Mouse (Mus musculus) limb, embryonic 12.5 days (tissue): Measurements from ENCODE around the gene Mepe. TPM values are rescaled to one million over a fixed set of nuclear protein-coding genes. Genes with fewer than 3 reads are reported as not detected.

ENCODE experiments used
- ATAC-seq: fragments of 200-750 bp; cut with Nextera tagmentation; 2 replicates; pipeline ENCODE4 v1.8.0; 2017; ENCODE audit warnings: low read depth, moderate TSS enrichment; ENCODE audit not compliant: insufficient number of reproducible peaks, insufficient read depth, low FRiP score, low TSS enrichment
- H3K27ac ChIP-seq: fragments of 300-500 bp; sonication (generic); 2 replicates; pipeline ENCODE4 v1.5.1; 2016; ENCODE audit warnings: mild to moderate bottlenecking, moderate library complexity
- H3K27me3 ChIP-seq: fragments of 300-500 bp; sonication (generic); 2 replicates; pipeline ENCODE4 v1.6.1; 2016; ENCODE audit warnings: mild to moderate bottlenecking, moderate library complexity
- H3K36me3 ChIP-seq: fragments of 300-500 bp; sonication (generic); 2 replicates; pipeline ENCODE4 v1.6.1; 2016; ENCODE audit warnings: mild to moderate bottlenecking, moderate library complexity
- H3K4me1 ChIP-seq: fragments of 300-500 bp; sonication (generic); replicated peaks from 2 replicates; pipeline ENCODE4 v1.6.1; 2016
- H3K4me2 ChIP-seq: fragments of 300-500 bp; sonication (generic); 2 replicates; pipeline ENCODE4 v1.6.1; 2016; ENCODE audit warnings: mild to moderate bottlenecking, moderate library complexity
- H3K4me3 ChIP-seq: fragments of 300-500 bp; sonication (generic); replicated peaks from 2 replicates; pipeline ENCODE4 v1.5.1; 2016; ENCODE audit warnings: mild to moderate bottlenecking
- H3K9ac ChIP-seq: fragments of 300-500 bp; sonication (generic); replicated peaks from 2 replicates; pipeline ENCODE4 v1.6.1; 2016; ENCODE audit warnings: mild to moderate bottlenecking, moderate library complexity
- H3K9me3 ChIP-seq: fragments of 300-500 bp; sonication (generic); 2 replicates; pipeline ENCODE4 v1.6.1; 2016; ENCODE audit warnings: mild to moderate bottlenecking, moderate library complexity
- WGBS: fragments of 180-500 bp; shearing (Covaris S2); methylation state at CpG from one replicate; pipeline ENCODE4 v1.1.7; 2016; 5-methylcytosine and 5-hydroxymethylcytosine counted together
- polyA plus RNA-seq: library from polyadenylated mRNA; unstranded; fragments of >200 nt; fragmentation: Nextera tagmentation; extraction: Ambion mirVana; gene quantifications from 2 replicates; pipeline ENCODE4 v1.2.1, GENCODE M21; 2016

Gene Mepe
- polyA plus RNA-seq, 1 experiment from 2014 or later, result not detected

DNA sequence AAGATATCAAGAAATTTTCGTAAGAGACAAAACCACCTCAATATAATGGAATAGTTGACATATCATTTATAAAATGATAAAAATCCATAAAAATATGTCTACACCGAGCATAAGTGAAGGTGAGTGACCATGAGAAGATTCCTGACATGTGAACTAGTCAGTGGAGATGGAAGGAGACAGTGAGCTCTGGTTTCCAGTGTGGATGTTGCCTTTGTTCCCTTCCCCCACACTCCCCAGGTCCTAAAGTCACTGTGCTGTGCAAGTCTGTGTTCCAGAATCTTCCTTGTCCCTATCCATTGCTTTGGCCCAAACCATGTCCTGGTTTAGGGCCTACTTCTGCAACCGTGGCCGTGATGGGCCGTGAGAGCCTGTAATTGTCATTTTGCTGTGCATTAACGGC is 8.5 kb downstream of the Mepe start:
- Histone ChIP-seq H3K4me1 (no peaks in the 10 kb centered on the region), H3K27me3 (peaks cover 12% of the 10 kb centered on the region), H3K27ac (no peak overlapping the region), H3K4me2 (no peak overlapping the region), H3K9ac (no peak overlapping the region), H3K9me3 (0 out of 2 replicates have a peak, but pooled peaks cover 5% of the 10 kb centered on the region), H3K4me3 (no peak overlapping the region), H3K36me3 (no peaks in the 10 kb centered on the region)
- 73% methylated on average over 6 of the region's 6 CpGs for WGBS
- peak; percentile 52; the same call in 1 of the 2 replicates for ATAC-seq

GRCm38 (mm10) chr5:104334516-104334915 is 9.4 kb downstream of the Mepe start:
- H3K9ac ChIP-seq, result no peak overlapping the region
- H3K27me3 ChIP-seq, result peaks cover 12% of the 10 kb centered on the region
- H3K36me3 ChIP-seq, result no peaks in the 10 kb centered on the region
- ATAC-seq, result no peak
- H3K4me1 ChIP-seq, result no peaks in the 10 kb centered on the region
- H3K4me2 ChIP-seq, result no peak overlapping the region
- H3K27ac ChIP-seq, result no peak overlapping the region
- WGBS, result 87% methylated on average over 14 of the region's 14 CpGs
- H3K9me3 ChIP-seq, result 0 out of 2 replicates have a peak, but pooled peaks cover 5% of the 10 kb centered on the region
- H3K4me3 ChIP-seq, result no peak overlapping the region

DNA sequence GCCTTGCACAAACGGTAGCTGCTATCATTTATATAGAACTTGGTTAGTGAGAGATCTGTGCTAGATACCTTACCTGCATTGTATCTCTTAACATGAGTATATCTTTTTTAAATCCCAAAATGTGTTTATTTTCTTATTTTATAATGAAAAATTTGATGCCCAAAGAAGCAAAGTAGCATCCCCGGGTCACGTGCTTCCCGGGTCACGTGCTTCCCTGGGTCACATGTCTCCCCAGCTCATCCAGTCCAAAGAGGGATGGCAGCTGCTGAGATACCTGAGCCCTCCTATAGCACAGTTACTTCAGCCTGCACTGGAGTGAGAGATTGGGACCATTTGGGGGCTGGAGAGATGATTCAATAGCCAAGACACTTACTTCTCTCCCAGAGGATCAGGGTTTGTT is 10.8 kb downstream of the Mepe start:
- Histone ChIP-seq H3K4me3 (no peak overlapping the region), H3K9ac (no peak overlapping the region), H3K27ac (no peak overlapping the region), H3K4me2 (no peak overlapping the region), H3K4me1 (no peaks in the 10 kb centered on the region), H3K27me3 (peaks cover 10% of the 10 kb centered on the region), H3K36me3 (no peaks in the 10 kb centered on the region), H3K9me3 (0 out of 2 replicates have a peak, but pooled peaks cover 4% of the 10 kb centered on the region)
- no peak for ATAC-seq
- WGBS, result 87% methylated on average over 5 of the region's 5 CpGs

GRCm38 (mm10) chr5:104337491-104337890 is 12.4 kb downstream of the Mepe start:
- H3K4me1 ChIP-seq, result no peaks in the 10 kb centered on the region
- 0 out of 2 replicates have a peak, but pooled peaks cover 3% of the 10 kb centered on the region for H3K27me3 ChIP-seq
- H3K9me3 ChIP-seq, result no peaks in the 10 kb centered on the region
- no peak overlapping the region for H3K27ac ChIP-seq
- ATAC-seq, result no peak
- no peak overlapping the region for H3K4me3 ChIP-seq
- 74% methylated on average over 4 of the region's 4 CpGs for WGBS
- no peaks in the 10 kb centered on the region for H3K36me3 ChIP-seq
- H3K9ac ChIP-seq, result no peak overlapping the region
- H3K4me2 ChIP-seq, result no peak overlapping the region

GRCm38 (mm10) chr5:104339009-104339408 is 13.9 kb downstream of the Mepe start:
- WGBS, result 85% methylated on average over 5 of the region's 5 CpGs
- H3K9ac ChIP-seq, result no peak overlapping the region
- H3K4me3 ChIP-seq, result no peak overlapping the region

DNA sequence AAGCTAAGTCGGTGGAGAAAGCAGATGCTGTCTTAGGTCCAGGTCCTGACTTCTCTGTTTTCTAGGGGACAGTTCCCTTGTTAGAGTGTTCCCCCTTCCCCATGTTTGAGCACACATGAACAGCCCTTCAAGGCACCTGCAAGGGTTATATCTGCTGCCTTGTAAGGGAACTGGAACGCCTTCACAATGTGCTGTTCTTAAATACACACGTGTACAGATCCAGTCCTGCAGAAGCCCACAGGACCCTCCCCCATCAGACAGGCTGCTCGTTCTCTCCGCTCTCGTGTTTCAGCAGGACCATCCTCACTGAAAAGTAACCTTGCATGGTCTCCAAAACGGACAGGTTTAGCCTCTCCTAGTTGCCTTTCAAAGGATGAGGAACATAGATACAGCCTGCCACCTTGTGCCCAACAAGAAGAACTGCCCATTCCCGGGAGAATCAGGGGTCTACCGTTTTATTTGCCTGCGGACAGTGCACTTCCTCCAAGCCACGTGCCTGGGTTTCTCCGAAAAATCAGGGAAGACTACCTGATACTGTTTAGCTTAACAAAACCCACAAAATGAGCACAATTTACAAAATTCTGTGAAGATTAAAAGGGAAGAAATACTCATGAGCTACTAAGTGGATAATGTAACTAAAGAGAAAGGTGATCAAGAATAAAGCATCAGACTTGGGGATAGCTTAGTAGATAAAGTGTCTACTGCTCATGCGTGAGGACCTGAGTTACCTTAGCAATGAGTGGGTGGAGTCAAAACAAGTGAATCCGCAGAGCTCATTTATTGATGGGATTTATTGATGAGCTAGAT is 14.8 kb downstream of the Mepe start:
- WGBS, result 23% methylated on average over 14 of the region's 14 CpGs
- Histone ChIP-seq H3K4me3 (no peak overlapping the region), H3K36me3 (no peaks in the 10 kb centered on the region), H3K27me3 (0 out of 2 replicates have a peak, but pooled peaks cover 3% of the 10 kb centered on the region), H3K9ac (no peak overlapping the region; the same call in 1 of the 2 replicates), H3K4me1 (no peaks in the 10 kb centered on the region), H3K27ac (no peak overlapping the region), H3K9me3 (no peaks in the 10 kb centered on the region), H3K4me2 (peak overlapping the region; percentile 17; the same call in 1 of the 2 replicates)
- no peak for ATAC-seq

More at GRCm38 (mm10) chr5:104339009-104339408, 13.9 kb downstream of the Mepe start:
- H3K4me1 ChIP-seq, result no peaks in the 10 kb centered on the region
- no peak overlapping the region for H3K4me2 ChIP-seq
- H3K36me3 ChIP-seq, result no peaks in the 10 kb centered on the region
- H3K9me3 ChIP-seq, result no peaks in the 10 kb centered on the region
- 0 out of 2 replicates have a peak, but pooled peaks cover 3% of the 10 kb centered on the region for H3K27me3 ChIP-seq
- no peak for ATAC-seq
- no peak overlapping the region for H3K27ac ChIP-seq

DNA sequence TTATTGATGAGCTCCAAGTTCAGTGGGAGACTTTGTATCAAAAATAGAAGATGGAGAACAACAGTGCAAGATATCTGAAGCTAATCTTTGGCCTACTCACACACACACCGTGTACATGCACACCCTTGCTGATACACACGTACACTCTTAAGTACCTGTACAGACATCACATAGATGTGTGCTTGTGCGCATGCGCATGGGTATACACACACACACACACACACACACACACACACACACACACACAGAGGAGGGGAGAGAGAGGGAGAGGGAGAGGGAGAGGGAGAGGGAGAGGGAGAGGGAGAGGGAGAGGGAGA is 15.3 kb downstream of the Mepe start:
- H3K4me3 ChIP-seq, result no peak overlapping the region
- ATAC-seq, result no peak
- no peak overlapping the region for H3K4me2 ChIP-seq
- 93% methylated on average over 4 of the region's 4 CpGs for WGBS
- 0 out of 2 replicates have a peak, but pooled peaks cover 3% of the 10 kb centered on the region for H3K27me3 ChIP-seq
- H3K9ac ChIP-seq, result no peak overlapping the region; the same call in 1 of the 2 replicates
- no peaks in the 10 kb centered on the region for H3K9me3 ChIP-seq
- no peak overlapping the region for H3K27ac ChIP-seq
- no peaks in the 10 kb centered on the region for H3K4me1 ChIP-seq
- H3K36me3 ChIP-seq, result no peaks in the 10 kb centered on the region

- no peak for ATAC-seq
- Histone ChIP-seq H3K36me3 (no peaks in the 10 kb centered on the region), H3K27me3 (no peaks in the 10 kb centered on the region), H3K27ac (no peak overlapping the region), H3K9ac (no peak overlapping the region), H3K4me1 (no peaks in the 10 kb centered on the region), H3K9me3 (no peaks in the 10 kb centered on the region), H3K4me3 (no peak overlapping the region), H3K4me2 (no peak overlapping the region)
- 52% methylated on average over 6 of the region's 6 CpGs for WGBS
Observed at GRCm38 (mm10) chr5:104342881-104343280, 17.8 kb downstream of the Mepe start.

DNA sequence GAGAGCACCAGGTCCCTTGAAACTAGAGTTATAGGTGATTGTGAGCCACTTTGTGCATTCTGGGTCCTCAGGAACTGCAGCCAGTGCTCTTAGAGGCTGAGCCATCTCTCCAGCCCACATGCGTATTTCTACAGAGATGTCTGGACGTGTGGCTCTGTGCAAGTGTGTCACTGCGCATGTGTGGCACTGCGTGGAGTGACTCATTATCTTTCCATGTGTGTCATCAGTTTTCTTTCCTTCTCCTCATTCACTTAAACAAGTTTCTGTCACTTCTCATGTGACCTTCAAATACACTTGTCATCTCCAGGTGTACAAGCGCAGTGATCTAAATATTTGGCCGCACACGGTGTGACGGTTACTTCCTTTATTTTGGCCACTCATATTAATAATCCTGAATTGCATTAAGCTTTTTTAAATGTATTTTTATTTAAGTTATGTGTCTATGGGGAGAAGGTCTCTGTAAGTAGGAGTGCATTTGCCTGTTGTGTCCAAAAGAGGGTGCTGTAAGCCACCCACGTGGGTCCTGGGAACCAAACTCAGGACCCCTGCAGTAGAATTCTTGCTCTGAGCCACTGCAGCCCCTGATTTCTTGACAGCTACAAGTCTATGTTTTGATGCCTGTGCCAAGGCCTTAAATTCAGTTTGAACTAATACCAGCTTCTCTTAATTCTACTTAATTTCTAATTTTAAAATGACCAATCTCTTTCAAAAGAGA is 19.6 kb downstream of the Mepe start:
- Histone ChIP-seq H3K4me1 (no peaks in the 10 kb centered on the region), H3K36me3 (no peaks in the 10 kb centered on the region), H3K4me3 (no peak overlapping the region), H3K9me3 (no peaks in the 10 kb centered on the region), H3K27me3 (no peaks in the 10 kb centered on the region), H3K4me2 (no peak overlapping the region), H3K9ac (no peak overlapping the region), H3K27ac (no peak overlapping the region)
- ATAC-seq, result no peak
- WGBS, result 66% methylated on average over 9 of the region's 9 CpGs

DNA sequence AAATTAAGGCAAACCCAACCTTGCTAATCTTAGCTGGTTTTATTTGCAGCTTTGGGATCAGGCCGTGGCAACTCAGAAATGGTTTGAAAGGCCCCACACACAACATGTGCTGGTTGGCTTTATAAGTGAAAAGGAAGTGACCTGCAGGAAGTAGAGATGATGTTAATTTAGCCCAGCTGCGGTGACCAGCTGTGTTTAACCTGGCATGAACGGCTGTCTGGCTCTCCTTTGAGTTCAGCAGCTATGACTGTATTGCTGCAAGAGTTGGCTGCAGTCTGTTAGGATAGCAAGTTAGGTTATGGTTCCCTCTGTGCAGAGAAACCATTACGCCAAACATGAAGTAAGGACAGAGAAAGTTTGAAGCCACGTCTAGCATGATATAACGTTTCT is 20.1 kb downstream of the Mepe start:
- no peak overlapping the region for H3K9ac ChIP-seq
- no peak overlapping the region for H3K27ac ChIP-seq
- H3K4me3 ChIP-seq, result no peak overlapping the region
- H3K27me3 ChIP-seq, result no peaks in the 10 kb centered on the region
- H3K4me2 ChIP-seq, result no peak overlapping the region
- no peaks in the 10 kb centered on the region for H3K9me3 ChIP-seq
- no peaks in the 10 kb centered on the region for H3K4me1 ChIP-seq
- no peak for ATAC-seq
- H3K36me3 ChIP-seq, result no peaks in the 10 kb centered on the region
- 56% methylated on average over 6 of the region's 6 CpGs for WGBS

DNA sequence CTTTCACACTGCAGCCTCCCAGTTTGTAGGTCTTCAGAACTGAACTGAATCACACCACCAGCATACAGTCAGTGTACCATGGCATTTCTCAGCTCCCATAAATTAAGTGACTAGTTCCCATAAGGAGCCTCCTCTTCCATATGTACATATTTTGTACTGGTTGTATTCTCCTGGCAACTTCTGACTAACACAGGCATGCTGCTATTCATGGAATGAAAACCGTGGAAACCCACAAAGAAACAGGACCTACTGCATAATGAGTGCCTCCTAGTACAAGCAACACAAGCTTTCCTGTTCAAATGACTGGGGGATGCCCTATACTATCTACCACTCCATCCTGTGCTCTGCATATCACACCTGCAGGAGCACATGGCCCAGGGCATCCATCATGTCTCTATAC is 25.9 kb downstream of the Mepe start:
- Histone ChIP-seq H3K27me3 (no peaks in the 10 kb centered on the region), H3K9me3 (no peaks in the 10 kb centered on the region), H3K4me2 (no peak overlapping the region), H3K27ac (no peak overlapping the region), H3K4me1 (no peaks in the 10 kb centered on the region; the same call in 1 of the 2 replicates), H3K4me3 (no peak overlapping the region), H3K9ac (no peak overlapping the region), H3K36me3 (no peaks in the 10 kb centered on the region)
- WGBS, result 89% methylated on average over 1 of the region's 1 CpGs
- no peak for ATAC-seq
